Mouse (Mus musculus): ENCODE results near the gene Slc25a35.

- TF ChIP-seq MAFK (IDR thresholded peaks at IDR 0.05; ENCODE audit: insufficient read depth, low read depth, low read length) = no peak
- TF ChIP-seq CHD2 (IDR thresholded peaks at IDR 0.05; ENCODE audit: low read depth, low read length) = no peak
- no peak for TF ChIP-seq ZC3H11A (IDR thresholded peaks at IDR 0.05; ENCODE audit: borderline replicate concordance, low read depth, low read length)
Measured at GRCm38 (mm10) chr11:69003592-69003991, 35.7 kb downstream of the Slc25a35 start.
